Mouse (Mus musculus) limb, embryonic 11.5 days (tissue): Measurements from ENCODE around the gene Rab6b. TPM values are rescaled to one million over a fixed set of nuclear protein-coding genes. Genes with fewer than 3 reads are reported as not detected.

Experiments used
- ATAC-seq: fragments of 200-750 bp; cut with Nextera tagmentation; 2 replicates; pipeline ENCODE4 v1.8.0; 2017; ENCODE audit warnings: low read depth; ENCODE audit not compliant: insufficient number of reproducible peaks, low FRiP score, low TSS enrichment
- DNase-seq: peaks from one replicate; pipeline ENCODE4 v3.0.0-alpha.2; 2015; ENCODE audit warnings: low spot score
- H3K27ac ChIP-seq: fragments of 300-500 bp; sonication (generic); replicated peaks from 2 replicates; pipeline ENCODE4 v1.5.1; 2014; ENCODE audit warnings: low read depth, mild to moderate bottlenecking, low read length
- H3K27me3 ChIP-seq: fragments of 300-500 bp; sonication (generic); 2 replicates; pipeline ENCODE4 v1.6.1; 2014; ENCODE audit warnings: mild to moderate bottlenecking, low read length, mixed read lengths; ENCODE audit not compliant: control insufficient read depth, insufficient read depth
- H3K36me3 ChIP-seq: fragments of 300-500 bp; sonication (generic); 2 replicates; pipeline ENCODE4 v1.6.1; 2014; ENCODE audit warnings: mild to moderate bottlenecking, low read length, moderate library complexity, mixed read lengths; ENCODE audit not compliant: control insufficient read depth, insufficient read depth
- H3K4me1 ChIP-seq: fragments of 300-500 bp; sonication (generic); 2 replicates; pipeline ENCODE4 v1.6.1; 2014; ENCODE audit warnings: low read length, mixed read lengths; ENCODE audit not compliant: control insufficient read depth, insufficient read depth
- H3K4me2 ChIP-seq: fragments of 300-500 bp; sonication (generic); 2 replicates; pipeline ENCODE4 v1.6.1; 2014; ENCODE audit warnings: low read depth, mild to moderate bottlenecking, moderate library complexity; ENCODE audit not compliant: severe bottlenecking
- H3K4me3 ChIP-seq: fragments of 300-500 bp; sonication (generic); 2 replicates; pipeline ENCODE4 v1.5.1; 2014; ENCODE audit warnings: low read depth, low read length
- H3K9ac ChIP-seq: fragments of 300-500 bp; sonication (generic); 2 replicates; pipeline ENCODE4 v1.6.1; 2014; ENCODE audit warnings: mild to moderate bottlenecking, low read length
- H3K9me3 ChIP-seq: fragments of 300-500 bp; sonication (generic); 2 replicates; pipeline ENCODE4 v1.6.1; 2016; ENCODE audit warnings: low read length; ENCODE audit not compliant: control insufficient read depth
- WGBS: fragments of 180-500 bp; shearing (Covaris S2); extraction: QIAGEN DNeasy Blood & Tissue Kit; methylation state at CpG from one replicate; pipeline ENCODE4 v1.1.7; 2014; 5-methylcytosine and 5-hydroxymethylcytosine counted together
- polyA plus RNA-seq: library from polyadenylated mRNA; unstranded; fragments of >200 nt; fragmentation: Nextera tagmentation; extraction: Ambion mirVana; gene quantifications from 2 replicates; pipeline ENCODE4 v1.2.1, GENCODE M21; 2014

Gene Rab6b
- polyA plus RNA-seq, 1 experiment from 2014 or later: 1.9 TPM

DNA sequence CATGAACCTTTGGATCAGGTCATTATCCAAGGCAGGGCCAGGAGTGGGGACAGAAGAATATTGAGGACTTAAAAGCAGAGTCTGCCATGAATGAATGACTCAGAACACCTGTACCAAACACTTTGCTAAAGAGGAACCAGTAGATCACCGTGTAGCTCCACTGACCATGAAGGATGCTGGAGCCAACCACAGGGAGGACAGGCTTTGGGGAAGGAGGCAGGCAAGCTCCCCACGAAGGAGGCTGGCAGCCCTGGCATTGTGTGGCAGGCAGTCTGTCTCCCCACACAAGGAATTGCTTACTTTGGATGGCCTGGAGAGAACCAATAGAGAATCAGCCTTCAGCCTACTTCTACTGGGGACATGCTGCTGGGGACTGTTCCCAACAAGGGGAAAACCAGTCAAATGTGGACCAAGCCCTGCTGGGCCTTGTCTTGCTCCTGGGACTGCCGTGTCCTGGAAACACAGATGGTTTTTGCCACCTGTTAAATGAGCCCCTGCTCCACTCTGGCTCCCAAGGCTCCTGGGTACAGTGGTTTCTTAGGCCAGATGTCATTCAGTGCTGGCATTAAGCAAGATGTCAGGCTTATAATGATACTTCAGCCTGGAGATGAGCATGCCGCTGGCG lies 7.2 kb downstream of the Rab6b start:
- Histone ChIP-seq H3K27me3 (peaks cover 2% of the 10 kb centered on the region; the same call in 1 of the 2 replicates), H3K4me3 (no peak overlapping the region), H3K36me3 (no peaks in the 10 kb centered on the region), H3K9me3 (no peaks in the 10 kb centered on the region), H3K9ac (no peak overlapping the region), H3K27ac (no peak overlapping the region), H3K4me2 (no peak overlapping the region), H3K4me1 (no peaks in the 10 kb centered on the region)
- WGBS: 87% methylated on average over 5 of the region's 5 CpGs
- ATAC-seq (no peak), DNase-seq (no peak)

DNA sequence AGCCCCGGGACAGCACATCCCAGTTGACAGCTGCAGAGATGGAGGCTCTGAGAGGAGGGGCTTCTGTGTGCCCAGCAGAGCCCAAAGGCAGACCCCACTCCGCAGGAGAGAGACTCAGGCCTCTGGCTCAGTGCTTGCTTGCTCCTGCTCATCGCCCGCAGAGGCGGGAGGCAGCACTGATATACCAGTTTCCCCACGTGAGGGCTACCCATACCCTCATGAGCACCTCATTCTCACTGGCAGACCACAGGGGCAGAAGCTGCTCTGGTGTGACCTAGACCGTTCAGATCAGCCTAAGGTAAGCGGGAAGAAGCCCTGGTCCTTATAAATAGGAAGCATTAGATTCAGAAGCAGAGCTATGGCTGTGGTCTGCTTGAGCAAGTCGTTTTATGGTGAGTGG lies 8.2 kb downstream of the Rab6b start:
- ATAC-seq (no peak), DNase-seq (no peak)
- H3K9me3 ChIP-seq: no peaks in the 10 kb centered on the region
- H3K36me3 ChIP-seq: no peaks in the 10 kb centered on the region
- WGBS: 84% methylated on average over 9 of the region's 9 CpGs
- H3K27ac ChIP-seq: no peak overlapping the region
- H3K9ac ChIP-seq: no peak overlapping the region
- H3K4me2 ChIP-seq: no peak overlapping the region
- H3K4me3 ChIP-seq: no peak overlapping the region
- 0 out of 2 replicates have a peak, but pooled peaks cover 2% of the 10 kb centered on the region for H3K27me3 ChIP-seq
- H3K4me1 ChIP-seq: no peaks in the 10 kb centered on the region

DNA sequence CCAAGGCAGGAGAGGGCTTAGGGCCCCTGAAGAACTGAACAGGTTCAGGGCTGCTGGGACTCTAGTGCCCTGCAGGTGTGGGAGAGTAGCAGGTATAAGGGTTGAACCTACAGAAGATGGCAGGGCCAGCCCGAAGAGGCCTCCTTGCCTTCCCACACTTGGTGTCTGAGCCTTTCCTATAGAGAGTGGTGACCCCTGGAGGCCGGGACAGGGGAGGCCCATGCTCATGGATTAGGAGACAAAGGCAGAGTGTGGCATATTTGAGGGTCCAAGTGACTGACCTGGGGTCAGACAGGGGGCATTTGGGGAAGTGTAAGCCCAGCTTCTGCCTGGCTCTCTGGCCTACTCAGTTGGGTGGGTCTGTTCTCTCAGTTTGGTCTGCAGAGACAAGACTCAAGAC lies 8.6 kb downstream of the Rab6b start:
- Histone ChIP-seq H3K36me3 (no peaks in the 10 kb centered on the region), H3K9ac (no peak overlapping the region), H3K4me3 (no peak overlapping the region), H3K4me2 (no peak overlapping the region), H3K27ac (no peak overlapping the region), H3K4me1 (no peaks in the 10 kb centered on the region), H3K27me3 (no peaks in the 10 kb centered on the region), H3K9me3 (no peaks in the 10 kb centered on the region)
- DNase-seq (no peak), ATAC-seq (no peak)
- WGBS: 49% methylated on average over 2 of the region's 2 CpGs

DNA sequence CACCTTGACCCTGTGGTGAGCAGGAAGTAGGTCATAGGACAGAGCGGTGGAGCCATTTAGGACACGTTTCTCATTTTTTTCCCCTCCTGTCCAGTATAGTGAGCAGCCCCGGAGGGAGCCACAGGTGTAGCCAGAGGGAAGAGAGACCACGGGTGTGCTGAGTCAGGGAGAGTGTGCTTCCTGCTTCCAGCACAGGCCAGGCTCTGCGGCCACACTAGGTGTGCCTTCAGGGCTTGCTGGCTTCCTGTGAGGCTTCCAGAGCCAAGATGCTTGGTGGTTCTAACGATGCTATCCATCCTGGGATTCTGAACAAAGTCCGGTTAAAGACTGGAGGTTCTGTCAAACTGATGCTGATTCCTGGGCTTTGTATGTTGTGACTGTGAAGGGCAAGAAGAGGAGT lies 10.0 kb downstream of the Rab6b start:
- Histone ChIP-seq H3K9me3 (no peaks in the 10 kb centered on the region), H3K9ac (no peak overlapping the region), H3K4me3 (no peak overlapping the region), H3K27me3 (no peaks in the 10 kb centered on the region), H3K4me1 (no peaks in the 10 kb centered on the region), H3K27ac (no peak overlapping the region), H3K36me3 (no peaks in the 10 kb centered on the region), H3K4me2 (no peak overlapping the region)
- no peak for ATAC-seq
- 83% methylated on average over 7 of the region's 7 CpGs for WGBS
- no peak for DNase-seq

DNA sequence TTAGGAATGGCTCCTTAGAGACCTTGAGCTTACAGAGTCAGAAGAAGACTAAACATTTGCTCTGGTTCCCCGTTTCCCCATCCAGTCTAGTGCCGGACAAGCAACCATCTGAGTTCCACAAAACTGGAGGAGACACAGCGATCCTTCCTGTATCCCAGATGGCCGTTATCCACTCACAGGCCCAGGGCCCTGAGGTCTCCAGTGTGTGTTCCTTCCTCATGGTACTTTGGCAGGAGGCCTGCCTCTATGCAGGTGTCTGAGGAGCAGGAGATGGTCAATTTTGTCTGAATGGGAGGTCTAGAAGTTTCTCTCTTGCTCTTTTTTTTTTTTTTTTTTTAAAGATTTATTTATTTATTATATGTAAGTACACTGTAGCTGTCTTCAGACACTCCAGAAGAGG lies 13.2 kb downstream of the Rab6b start:
- Histone ChIP-seq H3K4me2 (no peak overlapping the region), H3K9ac (no peak overlapping the region), H3K9me3 (no peaks in the 10 kb centered on the region), H3K27me3 (no peaks in the 10 kb centered on the region), H3K4me3 (no peak overlapping the region), H3K27ac (no peak overlapping the region), H3K36me3 (no peaks in the 10 kb centered on the region), H3K4me1 (no peaks in the 10 kb centered on the region)
- DNase-seq (no peak), ATAC-seq (no peak)
- 94% methylated on average over 4 of the region's 4 CpGs for WGBS

DNA sequence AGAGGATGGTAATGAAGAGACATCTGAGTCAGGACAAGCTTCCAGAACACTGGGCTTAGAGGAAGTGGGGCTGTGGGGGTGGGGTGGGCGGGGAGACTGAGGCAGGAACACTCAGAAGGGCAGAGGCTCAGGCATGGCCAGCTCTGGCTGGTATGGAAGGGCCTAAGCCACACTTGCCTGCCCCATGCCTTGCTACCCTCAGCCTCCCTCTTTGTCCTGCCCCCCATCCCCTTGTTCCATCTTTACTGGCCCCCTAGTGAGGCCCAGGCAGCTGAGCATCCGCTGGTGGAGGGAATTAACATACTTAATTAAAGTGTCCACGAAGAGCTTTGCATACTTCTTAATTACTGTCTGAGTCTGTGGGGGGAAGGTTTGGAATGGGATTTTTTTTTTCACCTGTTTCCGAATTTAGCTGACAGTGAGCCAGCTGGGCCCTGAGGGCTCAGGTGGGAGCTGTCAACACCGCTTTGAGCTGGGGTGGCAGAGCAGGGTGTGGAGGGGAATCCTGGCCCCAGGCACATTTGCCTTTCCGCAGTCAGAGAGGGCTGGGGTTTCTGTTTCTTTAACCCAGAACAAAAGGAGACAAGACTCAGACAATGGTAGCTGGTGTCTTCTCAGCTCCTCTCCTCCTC lies 22.0 kb downstream of the Rab6b start:
- WGBS: 40% methylated on average over 6 of the region's 6 CpGs
- ATAC-seq: no peak

DNA sequence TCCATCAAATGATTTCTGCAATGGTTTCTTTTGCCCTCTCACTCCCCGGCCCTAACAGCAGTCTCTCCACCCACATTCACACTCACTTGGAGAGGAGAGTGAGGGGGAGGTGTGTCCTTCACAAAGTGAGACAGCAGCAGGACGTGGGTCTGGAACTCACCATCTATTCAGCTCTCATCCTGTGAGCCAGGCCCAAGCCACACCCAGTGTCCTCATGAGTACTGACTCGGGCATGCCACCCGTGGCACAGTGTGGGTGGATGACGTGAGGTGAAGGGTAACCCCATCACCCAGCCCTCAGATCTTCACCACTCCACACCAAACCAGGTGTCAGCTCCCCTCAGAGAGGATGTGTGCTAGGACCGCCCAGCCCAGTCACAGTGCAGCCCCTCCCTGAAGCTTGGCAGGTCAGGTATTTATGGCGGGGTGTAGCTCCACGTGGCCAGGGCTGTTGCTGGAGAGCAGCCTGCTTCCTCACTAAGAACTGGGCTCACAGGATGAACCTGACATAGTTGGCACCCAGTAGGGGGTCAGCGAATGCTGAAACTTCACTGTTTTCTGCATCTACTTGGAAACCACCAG lies 23.0 kb downstream of the Rab6b start:
- Histone ChIP-seq H3K36me3 (no peaks in the 10 kb centered on the region), H3K9me3 (no peaks in the 10 kb centered on the region), H3K27me3 (no peaks in the 10 kb centered on the region), H3K27ac (no peak overlapping the region), H3K4me3 (no peak overlapping the region), H3K4me2 (no peak overlapping the region), H3K4me1 (peaks cover 5% of the 10 kb centered on the region; the same call in 1 of the 2 replicates), H3K9ac (no peak overlapping the region)
- ATAC-seq: 0 out of 2 replicates have a peak, but pooled peaks have one; percentile 35
- 25% methylated on average over 9 of the region's 9 CpGs for WGBS
- no peak for DNase-seq

More for the DNA sequence above, 22.0 kb downstream of the Rab6b start:
- no peak overlapping the region for H3K4me2 ChIP-seq
- H3K27me3 ChIP-seq: no peaks in the 10 kb centered on the region
- DNase-seq: no peak
- no peak overlapping the region for H3K9ac ChIP-seq
- H3K27ac ChIP-seq: no peak overlapping the region
- no peak overlapping the region for H3K4me3 ChIP-seq
- no peaks in the 10 kb centered on the region for H3K9me3 ChIP-seq
- peaks cover 5% of the 10 kb centered on the region; the same call in 1 of the 2 replicates for H3K4me1 ChIP-seq
- no peaks in the 10 kb centered on the region for H3K36me3 ChIP-seq

DNA sequence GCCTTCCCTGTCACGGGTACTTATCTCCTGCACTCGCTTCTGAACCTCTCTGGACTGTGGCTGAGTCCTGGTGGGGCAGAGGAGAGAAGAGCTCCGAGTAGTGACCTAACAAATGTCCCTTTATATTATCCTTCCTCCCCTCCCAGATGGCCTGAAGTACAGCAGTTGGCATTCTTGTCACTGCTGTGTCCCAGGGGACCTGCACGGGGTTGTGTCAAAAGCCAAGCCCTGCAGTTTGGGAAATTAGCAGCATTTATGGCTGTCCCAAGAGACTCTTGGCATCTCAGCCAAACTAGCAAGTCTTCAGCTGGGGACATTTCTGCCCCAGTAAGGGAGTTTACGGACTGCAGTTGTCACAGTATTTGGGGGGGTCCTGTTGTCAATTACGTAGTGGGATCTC lies 27.9 kb downstream of the Rab6b start:
- Histone ChIP-seq H3K27ac (no peak overlapping the region), H3K4me2 (no peak overlapping the region), H3K9me3 (no peaks in the 10 kb centered on the region), H3K9ac (no peak overlapping the region), H3K36me3 (no peaks in the 10 kb centered on the region), H3K4me3 (no peak overlapping the region), H3K4me1 (peaks cover 3% of the 10 kb centered on the region; the same call in 1 of the 2 replicates), H3K27me3 (no peaks in the 10 kb centered on the region)
- ATAC-seq: no peak
- 61% methylated on average over 6 of the region's 6 CpGs for WGBS
- no peak for DNase-seq
